Mouse (Mus musculus) myocyte (in vitro differentiated cells): Measurements from ENCODE around the gene Tvp23b. TPM values are rescaled to one million over a fixed set of nuclear protein-coding genes. Genes with fewer than 3 reads are reported as not detected.
A peak's percentile ranks its signal among the peaks of the same experiment; 100 is the strongest.

ENCODE experiments used
- H3K27me3 ChIP-seq: one replicate; pipeline ENCODE4 v1.6.1; 2011; ENCODE audit not compliant: control insufficient read depth, insufficient read depth, insufficient read length
- H3K36me3 ChIP-seq: one replicate; pipeline ENCODE4 v1.6.1; 2011; ENCODE audit not compliant: control insufficient read depth, insufficient read depth
- H3K4me2 ChIP-seq: one replicate; pipeline ENCODE4 v1.6.1; 2011; ENCODE audit warnings: low read depth, control low read depth
- H3K4me3 ChIP-seq: one replicate; pipeline ENCODE4 v1.5.1; 2011; ENCODE audit warnings: mild to moderate bottlenecking, control low read depth, moderate library complexity
- H3K79me2 ChIP-seq: one replicate; pipeline ENCODE4 v1.6.1; 2011; ENCODE audit not compliant: control insufficient read depth, insufficient read depth
- H3ac ChIP-seq: one replicate; pipeline ENCODE4 v1.6.1; 2011; ENCODE audit not compliant: control insufficient read depth, insufficient read length
- CEBPB ChIP-seq: IDR thresholded peaks from 2 replicates; pipeline ENCODE4 v1.6.1; 2011; ENCODE audit warnings: mild to moderate bottlenecking, moderate library complexity; ENCODE audit not compliant: poor library complexity, insufficient read depth, severe bottlenecking
- E2F4 ChIP-seq: IDR thresholded peaks from one replicate; pipeline ENCODE4 v1.6.1; 2011; ENCODE audit warnings: mild to moderate bottlenecking, control low read depth, moderate library complexity; ENCODE audit not compliant: insufficient read depth
- MAX ChIP-seq: IDR thresholded peaks from one replicate; pipeline ENCODE4 v1.6.1; 2011; ENCODE audit warnings: low read depth, mild to moderate bottlenecking, control low read depth
- MYOD1 ChIP-seq, 3 experiments: IDR thresholded peaks; one replicate each; pipeline ENCODE4 v1.6.1; 2011; ENCODE audit warnings: control low read depth in 2 of 3, low read depth in 2 of 3, mild to moderate bottlenecking in 2 of 3, moderate library complexity in 1 of 3; ENCODE audit not compliant: insufficient read length in 2 of 3, control insufficient read depth in 1 of 3
- MYOG ChIP-seq, 3 experiments: IDR thresholded peaks; one replicate each; pipeline ENCODE4 v1.6.1; 2011; ENCODE audit warnings: control low read depth in 2 of 3, low read depth in 2 of 3, mild to moderate bottlenecking in 2 of 3; ENCODE audit not compliant: insufficient read length in 2 of 3, control insufficient read depth in 1 of 3, insufficient read depth in 1 of 3
- POLR2A ChIP-seq: IDR thresholded peaks from one replicate; pipeline ENCODE4 v1.6.1; 2011; ENCODE audit warnings: low read depth, mild to moderate bottlenecking, control low read depth, moderate library complexity; ENCODE audit not compliant: insufficient read length
- POLR2AphosphoS2 ChIP-seq: IDR thresholded peaks from one replicate; pipeline ENCODE4 v1.6.1; 2011; ENCODE audit warnings: low read depth, control low read depth; ENCODE audit not compliant: insufficient read length
- REST ChIP-seq: IDR thresholded peaks from one replicate; pipeline ENCODE4 v1.6.1; 2011; ENCODE audit warnings: mild to moderate bottlenecking, control low read depth, moderate library complexity; ENCODE audit not compliant: insufficient read depth, insufficient read length
- SRF ChIP-seq: IDR thresholded peaks from one replicate; pipeline ENCODE4 v1.6.1; 2011; ENCODE audit warnings: low read depth; ENCODE audit not compliant: control insufficient read depth, insufficient read length
- TCF12 ChIP-seq: IDR thresholded peaks from one replicate; pipeline ENCODE4 v1.6.1; 2011; ENCODE audit warnings: mild to moderate bottlenecking, control low read depth; ENCODE audit not compliant: poor library complexity, insufficient read depth, severe bottlenecking
- TCF3 ChIP-seq: IDR thresholded peaks from one replicate; pipeline ENCODE4 v1.6.1; 2011; ENCODE audit warnings: low read depth, control low read depth; ENCODE audit not compliant: insufficient read length
- USF1 ChIP-seq: IDR thresholded peaks from one replicate; pipeline ENCODE4 v1.6.1; 2011; ENCODE audit warnings: low read depth, mild to moderate bottlenecking, control low read depth, moderate library complexity
- polyA plus RNA-seq: library from polyadenylated mRNA; unstranded; fragments of >200 nt; fragmentation: generic; extraction: Trizol; gene quantifications from one replicate; pipeline ENCODE4 v1.2.1, GENCODE M21; 2012; ENCODE audit warnings: missing spikeins

Gene Tvp23b
- polyA plus RNA-seq, 1 experiment, result 18.2 TPM

DNA sequence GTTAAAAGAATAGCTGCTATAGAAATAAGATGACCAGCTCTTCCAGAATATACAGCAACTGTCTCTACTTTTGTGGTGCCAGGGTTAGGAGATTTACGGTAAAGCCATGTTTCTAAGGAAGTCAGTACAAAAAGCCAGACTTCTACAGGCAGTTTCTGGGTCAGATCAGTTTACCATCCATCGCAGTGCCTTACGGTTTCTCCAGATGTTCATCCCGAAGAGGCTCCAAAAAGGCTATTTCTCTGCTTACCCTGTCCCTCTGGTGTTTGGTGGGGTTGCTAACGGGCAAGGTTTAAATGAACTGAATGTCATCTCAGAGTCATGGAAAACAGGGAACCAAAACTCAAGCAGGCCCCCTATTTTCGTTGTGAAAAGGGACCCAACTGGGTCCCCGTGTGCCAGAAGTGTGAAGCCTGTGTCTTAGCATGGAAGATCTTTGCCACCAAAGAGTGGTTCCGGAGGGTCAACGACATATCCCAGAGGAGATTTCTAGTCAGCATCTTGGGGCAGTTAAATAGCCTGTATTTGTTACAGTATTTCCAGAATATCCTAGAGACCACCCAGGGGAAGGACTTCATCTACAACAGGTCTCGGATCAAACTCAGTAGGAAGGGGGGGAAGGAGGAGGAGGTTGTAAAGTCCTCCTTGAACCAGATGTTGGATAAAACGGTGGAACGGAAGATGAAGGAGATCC, 32.1 kb upstream of the Tvp23b start, which contains the start of gene Fbxw10:
Gene Fbxw10 (plus strand): TSS at position 109 of the 694 bp plus-strand sequence.
- H3K27me3 ChIP-seq, result peaks cover 5% of the 10 kb centered on the region
- no peak within 1 kb of the TSS for H3K4me3 ChIP-seq
- H3K36me3 ChIP-seq, result peaks cover under 1% of the 10 kb centered on the region
- no peaks in the 10 kb centered on the region for H3K79me2 ChIP-seq
- H3ac ChIP-seq, result no peak within 1 kb of the TSS
- peak within 1 kb of the TSS; percentile 46 for H3K4me2 ChIP-seq
- TF ChIP-seq POLR2A (no peak), SRF (no peak), MYOG (IDR thresholded peaks at IDR 0.05; ENCODE audit: control insufficient read depth in 1 of 3, insufficient read depth in 1 of 3, insufficient read length in 2 of 3, low read depth in 2 of 3) (no peak), REST (no peak), MAX (no peak), TCF12 (no peak), POLR2AphosphoS2 (no peak), TCF3 (no peak), USF1 (no peak), MYOD1 (IDR thresholded peaks at IDR 0.05; ENCODE audit: control insufficient read depth in 1 of 3, insufficient read length in 2 of 3, low read depth in 2 of 3) (no peak), E2F4 (no peak), CEBPB (no peak)

DNA sequence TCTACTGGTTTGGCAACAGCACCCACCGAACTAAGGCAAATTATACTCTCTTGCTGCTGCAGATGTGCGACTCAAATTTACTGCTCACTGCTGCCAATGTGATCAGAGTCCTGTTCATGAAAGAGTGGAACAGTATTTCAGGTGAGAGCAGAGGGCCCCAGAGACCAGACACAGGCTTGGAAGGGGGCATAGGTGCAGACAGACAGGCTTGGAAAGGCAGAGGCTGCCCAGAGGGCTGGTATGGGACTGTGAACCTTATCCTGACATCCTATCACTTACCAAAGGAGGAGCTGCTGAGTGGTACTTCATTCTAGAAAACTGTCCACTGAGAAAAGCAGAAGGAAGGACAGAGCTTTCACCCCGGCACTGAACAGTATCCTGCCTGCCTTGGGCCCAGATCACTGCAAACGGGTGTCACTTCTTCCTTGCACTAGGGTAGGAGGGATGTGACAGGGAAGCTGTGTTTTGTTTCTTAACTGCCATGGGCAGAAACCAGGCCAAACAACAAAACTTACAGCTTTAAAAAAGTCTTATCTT, 31.5 kb upstream of the Tvp23b start:
- Histone ChIP-seq H3K4me3 (no peak overlapping the region), H3ac (no peak overlapping the region), H3K36me3 (no peaks in the 10 kb centered on the region), H3K79me2 (no peaks in the 10 kb centered on the region), H3K27me3 (peaks cover 5% of the 10 kb centered on the region), H3K4me2 (no peak overlapping the region)
- TF ChIP-seq MYOG (IDR thresholded peaks at IDR 0.05; ENCODE audit: control insufficient read depth in 1 of 3, insufficient read depth in 1 of 3, insufficient read length in 2 of 3, low read depth in 2 of 3) (no peak), SRF (no peak), TCF12 (no peak), MAX (no peak), POLR2AphosphoS2 (no peak), USF1 (no peak), CEBPB (no peak), REST (no peak), MYOD1 (IDR thresholded peaks at IDR 0.05; ENCODE audit: control insufficient read depth in 1 of 3, insufficient read length in 2 of 3, low read depth in 2 of 3) (no peak), E2F4 (no peak), TCF3 (no peak), POLR2A (no peak)

DNA sequence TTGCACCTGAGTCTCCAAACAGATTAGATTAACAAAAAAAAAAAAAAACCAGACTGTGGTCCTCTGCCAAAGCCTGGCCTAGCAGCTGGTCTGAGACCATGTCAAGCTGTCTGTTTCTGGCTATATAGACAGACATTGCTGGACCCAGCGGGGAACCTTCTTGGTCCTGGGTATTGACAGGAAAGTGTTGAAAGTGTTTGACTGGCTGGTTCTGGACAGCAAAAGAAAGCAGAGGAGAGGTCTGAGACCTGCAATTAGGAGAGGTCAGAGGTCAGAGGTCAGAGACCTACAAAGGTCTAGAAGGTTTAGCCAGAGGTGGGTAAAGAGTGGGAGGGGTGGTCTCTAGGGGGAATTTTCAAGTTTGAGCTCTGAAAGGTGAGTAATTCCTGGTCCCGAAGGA, 31.0 kb upstream of the Tvp23b start:
- Histone ChIP-seq H3K36me3 (no peaks in the 10 kb centered on the region), H3K79me2 (no peaks in the 10 kb centered on the region), H3ac (no peak overlapping the region), H3K4me3 (no peak overlapping the region), H3K27me3 (peaks cover 7% of the 10 kb centered on the region), H3K4me2 (no peak overlapping the region)
- TF ChIP-seq REST, result no peak
- no peak for TF ChIP-seq TCF3
- TF ChIP-seq POLR2A, result no peak
- no peak for TF ChIP-seq SRF
- no peak for TF ChIP-seq CEBPB
- TF ChIP-seq E2F4, result no peak
- TF ChIP-seq TCF12, result no peak
- TF ChIP-seq MYOD1 (IDR thresholded peaks at IDR 0.05; ENCODE audit: control insufficient read depth in 1 of 3, insufficient read length in 2 of 3, low read depth in 2 of 3), result no peak
- TF ChIP-seq MYOG (IDR thresholded peaks at IDR 0.05; ENCODE audit: control insufficient read depth in 1 of 3, insufficient read depth in 1 of 3, insufficient read length in 2 of 3, low read depth in 2 of 3), result no peak
- TF ChIP-seq USF1, result no peak
- TF ChIP-seq POLR2AphosphoS2, result no peak
- no peak for TF ChIP-seq MAX

DNA sequence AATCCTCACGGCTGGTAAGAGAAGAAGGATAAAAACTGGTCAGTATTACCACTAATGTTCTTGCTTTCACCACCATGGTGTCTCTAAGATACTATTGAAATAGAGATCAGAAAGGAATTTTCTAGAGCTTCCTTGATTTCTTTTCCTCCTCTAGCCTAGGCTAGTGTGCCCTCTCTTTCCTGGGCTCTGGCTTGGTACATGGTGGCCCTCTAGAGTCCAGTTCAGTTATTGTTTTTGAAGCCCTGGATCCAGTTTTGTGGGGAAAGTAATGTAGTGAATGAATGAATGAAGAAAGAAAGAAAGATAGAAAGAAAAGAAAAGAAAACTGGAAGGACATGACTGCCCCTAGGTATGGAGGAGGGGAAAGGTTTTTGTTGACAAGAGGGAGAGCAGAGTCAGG, 28.1 kb upstream of the Tvp23b start:
- Histone ChIP-seq H3K27me3 (peaks cover 17% of the 10 kb centered on the region), H3ac (no peak overlapping the region), H3K79me2 (no peaks in the 10 kb centered on the region), H3K4me2 (no peak overlapping the region), H3K4me3 (no peak overlapping the region), H3K36me3 (no peaks in the 10 kb centered on the region)
- no peak for TF ChIP-seq MYOD1 (IDR thresholded peaks at IDR 0.05; ENCODE audit: control insufficient read depth in 1 of 3, insufficient read length in 2 of 3, low read depth in 2 of 3)
- TF ChIP-seq POLR2A, result no peak

DNA sequence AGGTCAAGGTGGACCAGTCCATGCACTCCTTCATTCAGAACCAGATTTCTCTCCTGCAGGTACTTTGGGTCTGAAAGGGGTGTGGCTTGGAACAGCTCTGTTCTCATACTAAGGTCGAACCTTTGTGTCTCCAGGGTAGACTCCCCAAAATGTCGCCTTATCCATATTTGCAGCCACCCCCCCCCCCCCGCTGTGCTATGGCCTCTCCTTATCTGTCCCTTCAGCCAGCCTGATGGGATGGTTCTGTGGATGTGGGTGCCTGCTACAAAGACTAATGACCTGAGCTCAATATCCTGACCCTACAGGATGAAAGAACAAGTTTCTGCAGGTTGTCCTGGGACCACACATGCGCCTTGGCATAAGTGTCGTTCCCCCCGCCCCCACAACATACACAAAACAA, 25.9 kb upstream of the Tvp23b start:
- H3K4me3 ChIP-seq, result no peak overlapping the region
- H3K27me3 ChIP-seq, result peaks cover 27% of the 10 kb centered on the region
- TF ChIP-seq REST (no peak), MYOG (IDR thresholded peaks at IDR 0.05; ENCODE audit: control insufficient read depth in 1 of 3, insufficient read depth in 1 of 3, insufficient read length in 2 of 3, low read depth in 2 of 3) (no peak), TCF12 (no peak), CEBPB (no peak), POLR2AphosphoS2 (no peak), MYOD1 (IDR thresholded peaks at IDR 0.05; ENCODE audit: control insufficient read depth in 1 of 3, insufficient read length in 2 of 3, low read depth in 2 of 3) (no peak), POLR2A (no peak)
- H3K79me2 ChIP-seq, result no peaks in the 10 kb centered on the region
- H3K36me3 ChIP-seq, result no peaks in the 10 kb centered on the region
- no peak overlapping the region for H3ac ChIP-seq
- H3K4me2 ChIP-seq, result no peak overlapping the region
